Mouse (Mus musculus): ENCODE measurements around the gene H2al1o. TPM values are rescaled to one million over a fixed set of nuclear protein-coding genes. Genes with fewer than 3 reads are reported as not detected.
"Not testable (repeated sequence)": the region's sequence is repeated elsewhere in the genome, so short reads cannot be mapped to it uniquely, and the experiment has no call there.

Gene H2al1o
- polyA plus RNA-seq (2016; fragmentation: Nextera tagmentation; extraction: Ambion mirVana): not detected in 2 replicates

DNA sequence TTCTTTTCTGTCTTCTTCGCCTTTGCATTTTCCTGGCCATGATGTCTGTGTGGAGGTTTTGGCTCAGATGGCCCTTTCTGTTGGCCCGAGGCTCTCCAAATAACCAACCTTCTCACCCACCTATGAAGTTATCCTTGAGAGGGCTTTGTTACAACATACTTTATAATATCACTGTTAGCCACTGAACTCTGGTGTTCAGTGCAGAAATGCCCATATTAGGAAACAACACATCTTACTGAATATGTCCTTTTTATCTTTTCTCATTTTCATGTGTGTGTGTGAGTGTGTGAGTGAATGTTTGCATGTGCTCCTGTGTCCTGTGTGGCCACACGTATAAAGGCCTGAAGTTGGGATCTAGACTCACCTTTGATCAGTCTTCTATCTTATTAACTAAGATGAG, at the start of gene H2al1o:
H2al1o (minus strand) TSS at position 101 of the 400 bp plus-strand sequence.
- H3K4me1 ChIP-seq; DNase-seq (ENCODE audit: extremely low spot score, low spot score); H3K4me3 ChIP-seq; H3K9me3 ChIP-seq; H3K36me3 ChIP-seq (replicated peaks); H3K27me3 ChIP-seq (ENCODE audit: poor library complexity, severe bottlenecking); H3K27ac ChIP-seq: not testable (repeated sequence)
- WGBS: 94% methylated on average over 3 of the region's 3 CpGs

DNA sequence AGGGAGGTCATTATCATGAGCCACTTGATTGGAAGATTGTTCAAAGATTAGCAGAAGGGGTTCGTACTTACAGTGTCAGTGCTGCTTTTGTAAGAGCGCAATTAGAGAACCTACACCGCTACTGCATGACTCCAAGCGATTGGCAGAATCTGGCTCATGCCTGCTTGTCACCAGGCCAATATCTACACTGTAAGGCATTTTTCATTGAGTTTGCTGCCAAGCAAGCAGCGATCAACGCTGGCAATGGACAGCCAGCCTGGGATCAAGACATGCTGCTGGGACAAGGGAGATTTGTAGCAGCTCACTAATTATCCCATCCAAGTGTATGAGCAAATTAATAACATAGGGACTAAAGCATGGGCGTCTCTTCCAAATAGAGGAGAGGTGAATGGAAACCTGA, 25.8 kb upstream of the H2al1o start:
- not testable (repeated sequence) for H3K9me3 ChIP-seq; H3K4me3 ChIP-seq; H3K36me3 ChIP-seq (replicated peaks); H3K27me3 ChIP-seq (ENCODE audit: poor library complexity, severe bottlenecking); H3K27ac ChIP-seq; H3K4me1 ChIP-seq; DNase-seq (ENCODE audit: extremely low spot score, low spot score)
- 94% methylated on average over 7 of the region's 7 CpGs for WGBS

DNA sequence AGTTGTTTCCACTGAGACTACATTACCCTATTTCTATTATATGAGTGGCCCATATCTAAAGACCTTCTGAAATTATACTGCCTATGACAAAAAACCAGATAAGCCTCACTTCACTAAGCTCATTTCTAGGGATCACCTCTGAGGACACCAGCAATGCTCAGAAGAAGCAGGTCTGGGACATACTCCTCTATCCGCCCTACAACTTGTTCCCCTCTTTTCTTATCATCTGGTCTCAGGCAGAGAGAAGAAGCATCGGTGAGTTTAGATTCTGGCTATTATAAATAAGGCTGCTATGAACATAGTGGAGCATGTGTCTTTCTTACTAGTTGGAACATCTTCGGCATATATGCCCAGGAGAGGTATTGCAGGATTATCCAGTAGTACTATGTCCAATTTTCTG, 35.3 kb downstream of the H2al1o start:
- Histone ChIP-seq H3K4me3 (no peak overlapping the region), H3K27me3 (ENCODE audit: poor library complexity, severe bottlenecking) (no peaks in the 10 kb centered on the region), H3K9me3 (no peaks in the 10 kb centered on the region), H3K36me3 (replicated peaks) (no peaks in the 10 kb centered on the region), H3K4me1 (no peaks in the 10 kb centered on the region), H3K27ac (no peak overlapping the region)
- 93% methylated on average over 3 of the region's 3 CpGs for WGBS
- DNase-seq (ENCODE audit: extremely low spot score, low spot score): no peak

Other genes starting within 250 kb of the H2al1o start
- 0.34 TPM in 1 of 2 replicates, not detected in the other for gene H2al1k, start 221.8 kb downstream of the H2al1o start, polyA plus RNA-seq (2016; fragmentation: Nextera tagmentation; extraction: Ambion mirVana)
- 0.50 and 0.54 TPM in 2 replicates for gene Cybb, start 84.6 kb downstream of the H2al1o start, polyA plus RNA-seq (2016; fragmentation: Nextera tagmentation; extraction: Ambion mirVana)
- 20.2 and 22.1 TPM in 2 replicates for gene Dynlt3, start 90.6 kb upstream of the H2al1o start, polyA plus RNA-seq (2016; fragmentation: Nextera tagmentation; extraction: Ambion mirVana)